Mouse (Mus musculus) bone marrow, adult 2 months (tissue): Measurements from ENCODE around the gene Rab4b.

Experiments used
- CTCF ChIP-seq: fragments of 200-500 bp; IDR thresholded peaks from 2 replicates; pipeline ENCODE4 v1.5.1; 2011; ENCODE audit warnings: low read length, control low read depth; ENCODE audit not compliant: control insufficient read depth, insufficient read depth
- POLR2A ChIP-seq: fragments of 200-500 bp; IDR thresholded peaks from 2 replicates; pipeline ENCODE4 v1.6.1; 2011; ENCODE audit warnings: low read depth, mild to moderate bottlenecking, control low read depth, low read length, borderline replicate concordance; ENCODE audit not compliant: control insufficient read depth

DNA sequence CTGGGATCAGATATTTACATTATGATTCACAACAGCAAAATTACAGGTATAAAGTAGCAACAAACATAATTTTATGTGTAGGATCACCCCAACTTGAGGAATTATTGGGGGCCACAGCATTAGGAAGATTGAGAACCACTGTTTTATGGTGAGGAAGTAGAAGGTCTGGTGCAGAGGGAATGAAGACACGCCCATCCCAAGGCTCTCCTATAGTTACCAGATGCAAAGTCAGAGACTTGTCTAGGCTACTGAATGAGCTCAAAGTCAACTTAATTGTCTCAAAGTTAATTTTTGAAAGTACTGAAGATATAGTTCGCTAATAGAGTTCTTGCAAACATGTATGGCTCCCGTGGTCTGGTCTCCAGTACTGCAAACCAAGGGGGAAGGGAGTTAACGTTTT, 44.9 kb downstream of the Rab4b start:
- TF ChIP-seq CTCF (no peak), POLR2A (no peak)
